Mouse (Mus musculus) urinary bladder, postnatal 36 days (tissue): ENCODE results near the gene Rhoh.

Experiments
- DNase-seq, 2 experiments: peaks; one replicate each; pipeline ENCODE4 v3.0.0; 2022; ENCODE audit warnings: low spot score in 2 of 2, mixed read lengths in 1 of 2

Rhoh gene

DNA sequence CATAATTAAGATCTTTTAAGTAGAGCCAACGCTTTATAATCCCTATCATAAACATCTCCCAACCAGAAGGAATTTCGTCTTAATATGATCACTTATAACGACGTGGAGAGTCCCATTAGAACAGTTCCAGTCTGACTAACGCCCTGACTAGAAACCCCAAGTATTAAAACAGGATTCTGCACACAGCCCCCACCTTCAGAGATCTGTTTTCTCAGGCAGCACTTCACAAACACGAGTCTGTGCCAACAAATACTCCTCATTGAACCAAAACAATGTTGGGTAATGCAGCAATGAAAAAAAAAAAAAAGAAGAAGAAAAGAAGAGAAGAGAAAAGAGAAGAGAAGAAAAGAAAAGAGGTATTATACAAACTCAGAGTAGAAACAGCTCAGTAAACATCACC is 1.6 kb upstream of the Rhoh start:
- no peak for DNase-seq

DNA sequence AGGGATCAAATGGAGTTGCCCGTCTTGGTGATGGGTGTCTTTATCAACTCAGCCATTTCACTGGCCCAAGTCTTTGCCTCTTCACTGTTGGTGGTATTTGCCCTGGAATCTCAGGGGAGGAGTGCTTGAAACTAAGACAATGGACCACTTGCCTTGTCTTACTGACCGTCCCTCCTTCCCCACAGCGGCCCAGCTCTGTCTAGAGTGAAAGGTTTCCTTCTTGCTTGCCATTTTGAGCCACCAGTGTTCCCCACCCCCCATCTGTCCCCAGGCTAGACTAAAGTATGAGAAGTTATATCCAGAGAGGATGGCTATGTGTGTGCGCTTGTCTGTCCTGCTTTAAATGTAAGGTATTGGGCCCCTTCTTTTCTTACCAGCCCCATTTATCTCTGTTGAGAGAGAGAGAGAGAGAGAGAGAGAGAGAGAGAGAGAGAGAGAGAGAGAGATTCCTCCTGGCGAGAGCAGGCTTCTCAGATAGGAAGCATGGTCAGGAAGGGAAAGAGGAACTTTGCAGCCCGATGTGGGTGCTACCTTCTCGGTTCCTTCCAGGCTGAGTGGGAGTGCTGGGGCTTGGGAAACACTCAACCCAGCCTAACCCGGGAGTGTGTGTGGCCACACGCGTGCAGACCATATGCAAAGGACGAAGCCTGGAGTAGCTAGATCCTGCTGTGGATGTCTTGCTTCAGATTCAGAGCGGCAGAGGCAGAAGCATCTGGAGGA is 572 bp upstream of the Rhoh start:
- no peak for DNase-seq

DNA sequence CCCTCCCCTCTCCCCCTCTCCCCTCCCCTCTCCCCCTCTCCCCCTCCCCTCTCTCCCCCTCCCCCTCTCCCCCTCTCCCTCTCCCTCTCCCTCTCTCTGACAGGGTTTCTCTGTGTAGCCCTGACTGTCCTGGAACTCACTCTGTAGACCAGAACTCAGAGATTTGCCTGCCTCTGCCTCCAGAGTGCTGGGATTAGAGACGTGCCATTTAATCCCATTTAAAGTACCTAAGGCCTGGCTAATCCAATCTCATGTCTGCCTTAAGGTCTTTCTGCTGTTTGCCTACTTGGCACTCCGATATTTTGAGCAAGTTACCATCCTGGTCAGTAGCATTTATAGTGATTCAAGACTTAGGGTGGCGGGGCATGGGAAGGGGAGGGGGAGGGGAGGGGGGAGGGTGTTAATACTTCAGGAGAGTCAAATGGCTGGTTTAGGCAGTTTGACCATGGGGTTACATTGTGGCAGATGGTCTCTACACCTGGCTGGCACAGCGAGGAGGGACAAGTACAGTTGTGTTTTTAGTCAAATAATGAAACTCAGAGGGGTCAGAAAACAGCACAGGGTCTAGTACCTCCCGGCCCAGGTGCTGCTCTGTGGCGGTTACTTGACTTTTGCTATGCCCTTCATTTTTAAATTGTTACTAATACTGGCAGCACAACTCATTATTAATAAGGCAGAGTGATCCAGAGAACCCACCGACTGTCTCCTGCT is 1.4 kb downstream of the Rhoh start:
- no peak for DNase-seq

DNA sequence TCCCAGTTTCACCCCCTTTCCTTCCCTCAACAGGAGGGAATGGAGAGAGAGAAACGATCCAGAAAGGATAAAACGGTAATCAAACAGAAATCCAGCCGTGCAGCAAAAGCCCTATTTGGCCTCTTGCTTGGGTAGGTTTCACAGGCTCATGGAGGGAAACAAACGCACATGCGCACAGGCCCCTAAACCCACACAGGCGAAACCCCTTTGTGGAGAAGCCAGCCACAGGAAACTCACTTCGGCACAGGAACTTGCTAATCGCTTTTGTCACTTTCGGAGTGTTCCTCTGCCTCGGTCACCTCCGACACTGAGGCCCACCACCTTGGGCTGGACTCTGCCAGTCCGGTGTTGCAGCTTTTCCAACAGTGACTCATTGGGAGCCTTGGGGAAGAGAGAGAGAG is 2.3 kb downstream of the Rhoh start:
- peak in 1 of 2 experiments; percentile 19 for DNase-seq

DNA sequence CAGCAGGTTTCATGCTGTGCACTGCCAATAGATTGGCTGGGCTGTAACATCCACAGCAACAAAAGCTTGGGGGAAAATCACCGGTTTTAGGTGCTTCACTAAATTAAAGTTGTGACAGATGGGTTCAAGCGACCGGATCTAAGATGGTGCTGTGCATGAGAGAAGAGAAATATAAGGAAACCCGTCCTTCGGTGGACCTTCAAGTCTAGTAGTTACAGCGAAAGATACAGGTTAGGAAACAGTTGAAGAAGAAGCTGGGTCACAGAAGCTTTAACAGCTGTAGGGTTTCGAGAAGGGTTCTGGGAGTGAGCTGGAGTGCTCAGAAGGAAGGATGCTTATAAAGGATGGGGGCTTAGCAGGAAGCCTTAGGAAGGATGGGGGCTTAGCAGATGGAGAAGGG is 3.5 kb downstream of the Rhoh start:
- no peak for DNase-seq

DNA sequence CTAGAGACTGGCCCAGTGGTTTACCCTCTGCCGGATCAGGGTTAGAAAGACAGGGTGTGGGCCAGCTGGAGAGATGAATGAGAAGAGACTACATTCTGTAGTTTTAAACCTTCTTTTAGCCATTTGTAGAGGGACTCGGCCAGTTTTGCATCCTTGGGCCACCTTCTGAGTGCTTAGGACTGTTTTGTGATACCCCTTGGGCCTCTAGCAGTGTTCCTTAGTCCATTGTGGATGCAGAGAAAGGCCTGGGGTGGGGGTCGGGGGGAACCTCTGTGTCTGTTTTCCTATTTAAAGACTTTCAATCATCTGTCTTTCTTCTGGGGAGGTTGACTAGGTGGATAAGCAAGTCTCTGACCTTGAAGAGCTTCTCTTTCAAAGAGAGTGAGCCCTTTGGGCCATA is 3.9 kb downstream of the Rhoh start:
- no peak for DNase-seq

DNA sequence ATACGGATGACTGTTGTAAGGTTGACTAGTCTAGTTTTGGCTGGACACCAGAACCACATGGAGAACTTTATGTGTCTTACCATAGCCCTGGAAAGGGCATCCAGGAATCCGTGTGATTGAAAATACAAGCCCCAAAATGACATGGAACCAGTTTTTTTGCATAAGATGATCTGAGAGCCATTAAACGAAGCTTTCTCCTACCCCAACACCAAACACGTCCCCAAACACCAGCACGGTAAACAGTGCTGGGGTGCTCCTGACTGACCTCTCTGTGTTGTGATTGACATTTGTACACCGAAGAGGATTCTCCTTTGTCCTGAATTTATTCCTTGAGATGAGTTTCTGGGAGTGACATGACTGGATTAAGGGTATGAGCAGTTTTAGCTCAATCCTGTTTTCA is 5.6 kb downstream of the Rhoh start:
- DNase-seq, result no peak

DNA sequence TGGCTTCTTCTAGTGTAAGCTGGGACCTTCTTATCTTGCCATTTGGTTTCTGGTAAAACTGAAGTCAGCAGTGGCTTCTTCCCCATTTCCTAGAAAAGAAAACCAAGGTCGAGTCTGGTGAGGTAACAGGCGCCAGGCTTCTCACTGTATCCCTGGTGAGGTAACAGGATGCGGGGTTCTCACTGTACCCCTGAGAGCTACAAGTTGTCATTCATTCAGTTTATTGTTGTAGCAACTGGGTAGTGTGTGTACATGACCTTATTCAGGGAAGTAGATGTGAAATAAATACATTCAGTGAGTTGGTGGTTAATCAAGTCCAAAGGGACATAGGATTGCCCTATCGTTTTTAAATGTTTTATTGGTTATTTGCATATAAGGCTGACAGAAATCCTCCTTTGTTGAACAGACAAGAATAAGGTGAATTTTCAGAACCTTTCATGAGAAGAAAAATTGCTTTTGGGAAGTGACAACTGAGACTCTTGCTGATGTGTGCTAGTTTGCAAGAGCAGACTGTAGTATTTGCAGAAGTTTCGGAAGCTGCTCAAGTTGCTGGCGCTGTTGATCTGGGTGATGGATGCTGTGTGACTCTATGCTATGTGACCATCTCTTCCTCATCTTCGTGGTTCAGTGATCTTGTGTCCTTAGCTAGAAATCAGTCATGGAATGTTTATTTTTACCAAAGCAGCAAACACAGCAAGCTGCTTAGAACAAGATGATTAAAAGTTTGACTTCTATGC is 6.5 kb downstream of the Rhoh start:
- no peak for DNase-seq

DNA sequence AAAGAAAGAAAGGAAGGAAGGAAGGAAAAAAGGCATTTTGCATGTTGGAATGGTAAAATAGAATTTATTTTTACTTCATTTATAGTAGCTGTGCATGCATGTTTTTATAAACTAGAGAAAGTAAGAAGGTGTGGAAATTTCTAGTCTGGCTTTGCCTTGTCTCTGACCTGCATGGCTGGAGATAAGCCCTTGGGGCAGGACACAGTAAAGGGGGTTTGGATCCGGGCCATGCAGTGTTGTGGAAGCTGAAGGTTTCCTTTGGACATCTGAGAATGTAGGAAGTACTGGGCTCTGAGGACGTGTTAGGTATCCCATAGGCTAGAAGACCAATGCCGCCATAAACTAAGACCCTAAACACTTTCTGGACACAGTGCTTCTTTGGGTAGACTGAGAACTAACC is 7.4 kb downstream of the Rhoh start:
- no peak for DNase-seq

DNA sequence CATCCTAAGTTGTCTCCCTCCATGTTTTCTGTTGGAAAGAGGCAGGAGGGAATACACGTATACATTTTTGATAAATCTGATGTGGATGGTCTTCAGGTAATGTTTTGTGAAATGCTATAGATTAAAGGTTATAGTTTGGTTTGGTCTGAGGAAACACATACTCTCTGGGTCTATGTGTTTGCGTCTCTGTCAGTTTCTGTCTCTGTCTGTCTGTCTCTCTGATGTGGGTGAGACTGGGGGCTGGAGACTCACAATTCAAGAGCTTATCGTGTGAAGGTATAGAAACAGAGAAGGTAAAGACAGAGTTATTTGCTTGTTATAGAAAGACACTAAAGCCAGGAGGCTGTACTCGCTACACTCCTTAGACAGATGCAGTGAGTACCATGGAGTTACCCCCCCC is 8.6 kb downstream of the Rhoh start:
- no peak for DNase-seq

DNA sequence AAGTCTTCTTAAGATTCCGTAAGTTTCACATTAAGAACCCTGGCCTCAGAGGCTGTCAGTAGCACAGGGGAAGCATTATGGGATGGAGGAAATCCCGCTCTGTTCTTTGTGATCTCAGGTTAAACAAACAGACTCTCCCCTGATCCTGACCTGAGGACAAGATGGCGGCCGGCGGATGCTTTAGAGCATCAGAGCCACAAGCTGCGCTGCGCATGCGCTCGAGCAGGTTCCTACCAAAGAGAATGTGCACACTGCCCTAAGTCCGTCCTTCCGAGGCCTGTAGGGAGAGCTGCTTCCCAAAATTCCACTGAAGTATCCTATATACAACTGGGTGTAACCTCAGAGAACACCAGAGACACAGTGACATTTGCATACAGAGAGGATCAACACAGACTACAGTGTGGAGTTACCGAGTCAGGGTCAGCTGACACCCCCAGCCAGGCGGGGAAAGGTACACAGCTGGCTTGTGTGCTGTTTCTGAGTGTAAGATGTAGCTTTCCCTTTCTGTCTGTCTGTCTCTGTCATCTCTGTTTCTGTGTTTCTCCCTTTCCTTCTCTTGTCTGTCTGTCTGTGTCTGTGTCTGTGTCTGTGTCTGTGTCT is 10.4 kb downstream of the Rhoh start:
- DNase-seq, result no peak

DNA sequence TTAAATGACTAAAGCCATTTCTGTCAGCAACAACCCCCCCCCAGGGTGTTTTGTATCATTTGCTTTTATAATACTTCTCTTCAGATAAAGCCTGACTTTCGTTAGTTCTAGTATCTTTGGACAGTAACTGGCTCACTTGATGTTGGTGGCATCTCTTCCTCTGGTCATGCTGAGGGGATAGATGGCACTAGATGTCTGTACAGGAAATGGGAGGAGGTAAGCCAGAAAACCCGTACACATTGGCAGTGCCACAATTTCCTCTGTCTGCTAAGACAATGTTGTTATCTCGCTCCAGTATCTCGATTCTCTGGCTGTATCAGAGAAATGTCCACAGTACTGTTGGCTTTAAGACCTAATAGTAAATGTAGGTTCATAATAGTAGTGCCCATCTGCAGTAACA is 12.2 kb downstream of the Rhoh start:
- no peak for DNase-seq

DNA sequence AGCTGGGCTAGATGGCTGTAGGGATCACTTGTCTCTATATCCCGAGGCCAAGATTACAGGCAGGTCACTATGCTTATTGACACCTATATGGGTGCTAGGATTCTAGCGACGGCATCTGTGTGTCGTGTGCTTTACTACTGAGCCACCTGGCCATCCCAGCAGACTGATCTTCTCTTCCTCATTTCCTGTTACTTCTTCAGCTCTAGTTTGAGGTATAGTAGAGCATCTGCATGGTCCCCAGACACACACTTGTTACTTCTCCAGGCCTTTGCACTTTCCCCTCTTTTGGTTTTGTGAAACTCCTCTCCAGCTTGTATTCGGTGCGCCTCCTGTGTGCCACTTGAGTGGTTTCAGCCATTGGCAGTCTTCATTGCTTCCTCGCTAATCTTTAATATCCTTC is 14.3 kb downstream of the Rhoh start:
- DNase-seq, result no peak

DNA sequence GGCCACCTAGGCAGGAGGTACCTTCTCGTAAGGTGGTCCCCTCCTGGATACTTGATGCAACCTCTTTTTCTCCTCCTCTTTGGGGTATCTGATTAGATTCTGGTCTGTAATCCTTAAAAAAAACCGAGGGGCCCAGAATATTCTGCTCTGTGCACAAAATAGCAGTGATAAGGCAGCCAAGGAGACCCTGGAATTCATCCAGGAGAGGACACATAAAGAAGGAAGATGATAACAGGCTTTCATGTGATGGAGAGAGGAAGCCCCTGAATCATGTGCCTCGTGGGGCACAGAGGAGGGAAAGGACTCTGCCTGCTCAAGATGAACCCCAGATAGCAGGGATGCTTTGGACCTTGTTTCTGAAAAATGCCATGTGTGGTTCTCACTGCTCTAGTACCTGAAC is 17.4 kb downstream of the Rhoh start:
- no peak for DNase-seq

DNA sequence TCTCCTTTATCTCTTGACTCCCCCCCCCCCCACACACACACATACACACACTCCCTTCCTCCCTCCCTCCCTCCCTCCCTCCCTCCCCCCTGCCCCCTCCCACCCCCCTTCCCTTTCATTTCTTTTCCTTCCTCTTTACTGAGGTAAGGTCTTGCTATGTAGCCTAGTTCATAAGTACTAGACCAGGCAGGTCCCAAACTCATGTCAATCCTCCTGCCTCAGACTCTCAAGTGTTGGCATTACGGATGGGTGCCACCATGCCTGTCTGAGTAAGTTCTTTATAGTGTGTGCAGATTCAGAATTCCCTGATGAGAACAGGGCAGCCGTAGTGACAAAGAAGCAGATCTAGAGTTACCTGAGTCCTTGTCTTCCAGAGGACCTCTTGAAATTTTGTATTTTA is 20.2 kb downstream of the Rhoh start:
- no peak for DNase-seq

DNA sequence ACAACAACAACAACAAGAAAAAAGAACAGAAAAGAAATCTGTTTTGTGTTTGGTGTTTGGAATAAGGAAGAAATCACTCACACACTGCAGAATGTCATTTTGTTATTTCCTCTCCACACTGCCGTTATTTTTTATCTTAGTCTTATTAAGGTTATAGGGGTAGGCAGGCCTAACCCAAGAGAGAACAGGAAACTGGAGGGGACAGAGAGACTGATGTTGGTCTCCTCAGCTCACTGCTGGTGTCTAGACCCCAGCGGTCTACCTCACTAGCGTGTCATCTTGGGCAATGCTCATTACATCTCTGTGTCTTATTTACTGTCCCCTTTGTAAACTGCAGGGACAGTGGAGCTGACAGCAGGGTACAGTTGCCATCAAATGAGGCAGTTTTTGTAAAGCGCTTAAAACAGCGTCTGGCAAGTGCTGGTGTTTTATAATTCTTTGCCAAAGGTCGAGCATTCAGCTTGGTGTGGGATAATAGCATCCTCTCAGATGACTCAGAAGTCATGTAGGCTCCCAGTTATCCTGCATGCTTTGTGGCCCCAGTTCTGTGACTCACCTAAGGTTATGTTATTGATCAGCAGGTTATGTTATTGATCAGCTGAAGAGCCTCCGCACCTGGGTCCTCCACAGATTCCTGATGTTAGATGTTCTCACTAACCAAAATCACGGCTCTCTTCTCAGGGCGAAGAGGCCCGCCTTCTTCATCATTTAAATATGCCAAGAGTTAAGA is 21.6 kb downstream of the Rhoh start:
- DNase-seq, result no peak

DNA sequence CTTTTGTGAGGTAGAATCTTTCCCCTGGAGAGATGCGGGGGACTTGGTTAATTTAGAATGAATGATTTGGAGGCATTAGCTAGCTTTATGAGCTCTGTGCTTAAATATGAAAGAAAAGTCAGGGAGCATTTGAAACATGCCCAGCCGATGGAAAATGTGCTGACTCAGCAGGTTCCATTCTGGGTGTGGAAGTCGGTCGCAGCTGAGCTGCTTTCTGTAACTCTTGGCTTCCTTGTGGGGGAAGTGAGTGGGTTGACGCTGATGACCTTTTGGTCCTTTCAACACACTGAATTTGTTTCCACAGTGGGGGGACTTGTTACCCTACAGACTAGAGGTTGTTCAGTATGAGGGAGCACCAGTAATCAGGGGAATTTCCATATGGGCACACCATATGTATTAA is 22.3 kb downstream of the Rhoh start:
- no peak for DNase-seq

DNA sequence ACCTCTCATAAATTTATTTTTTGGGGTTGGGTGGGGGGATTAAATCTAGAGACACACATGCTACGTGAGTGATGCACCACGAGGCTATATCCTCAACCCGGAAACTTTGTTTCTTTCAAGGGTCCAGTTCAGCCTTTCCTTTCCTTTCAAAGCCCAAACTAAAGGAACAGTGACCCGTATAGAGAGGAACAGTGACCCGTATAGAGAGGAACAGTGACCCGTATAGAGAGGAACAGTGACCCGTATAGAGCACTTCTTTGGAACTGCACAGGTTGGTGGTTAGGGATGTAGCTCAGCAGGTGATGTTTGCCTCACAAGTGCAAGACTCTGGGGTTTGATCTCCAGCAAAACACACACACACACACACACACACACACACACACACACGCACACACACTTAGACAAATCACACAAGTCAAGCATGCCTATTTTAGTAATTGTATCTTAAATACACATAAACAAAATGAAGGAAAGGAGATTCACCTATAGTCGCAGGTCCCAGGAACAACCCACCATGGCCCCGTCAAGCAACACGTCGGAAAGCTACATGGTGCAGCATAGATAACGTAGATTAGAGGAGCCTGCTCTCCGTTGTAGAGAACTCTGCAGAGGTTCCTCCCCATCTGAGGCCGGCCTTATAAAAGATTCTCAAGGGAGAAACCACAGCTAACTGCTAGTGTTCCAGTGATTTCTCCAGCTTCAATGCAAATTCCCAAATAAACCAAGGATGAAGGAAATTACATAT is 24.9 kb downstream of the Rhoh start:
- DNase-seq, result no peak

DNA sequence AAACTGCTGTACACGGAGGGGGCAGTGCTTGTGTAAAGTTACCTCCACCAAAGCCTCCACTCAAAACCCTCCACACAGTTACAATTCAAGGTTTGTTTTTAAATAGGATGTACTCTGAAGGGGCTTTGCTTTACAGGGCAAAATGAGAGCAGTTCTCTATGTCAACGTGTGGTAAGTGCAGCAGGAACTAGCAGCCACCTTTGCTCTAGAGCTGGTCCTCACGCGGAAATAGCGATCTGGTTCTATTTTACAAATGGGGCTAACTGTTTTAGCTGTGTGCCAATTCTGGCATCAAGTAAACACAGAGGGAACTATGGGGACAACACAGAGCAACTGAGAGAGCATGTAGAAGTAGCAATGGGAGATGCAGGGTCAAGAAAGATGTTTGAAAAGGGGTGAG is 27.1 kb downstream of the Rhoh start:
- no peak for DNase-seq

DNA sequence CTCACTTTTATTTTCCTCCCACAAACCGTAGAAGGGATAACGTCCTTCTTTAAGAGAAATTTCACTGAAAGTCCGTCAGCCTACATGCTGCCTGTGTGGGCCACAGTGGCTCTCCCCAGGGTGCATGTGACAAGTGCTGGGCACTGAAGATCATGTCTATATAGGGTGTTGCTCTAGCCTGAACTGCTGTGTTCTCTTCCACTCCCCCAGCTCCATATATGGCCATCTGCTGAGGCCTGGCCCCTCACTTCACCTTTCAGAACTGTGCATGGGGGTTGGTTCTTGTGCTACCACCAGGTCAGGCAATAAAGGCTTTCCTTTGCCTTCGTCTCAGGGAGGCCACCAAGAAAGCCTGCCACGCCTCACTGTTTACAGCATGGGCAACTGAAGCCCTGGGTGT is 28.0 kb downstream of the Rhoh start:
- no peak for DNase-seq

DNA sequence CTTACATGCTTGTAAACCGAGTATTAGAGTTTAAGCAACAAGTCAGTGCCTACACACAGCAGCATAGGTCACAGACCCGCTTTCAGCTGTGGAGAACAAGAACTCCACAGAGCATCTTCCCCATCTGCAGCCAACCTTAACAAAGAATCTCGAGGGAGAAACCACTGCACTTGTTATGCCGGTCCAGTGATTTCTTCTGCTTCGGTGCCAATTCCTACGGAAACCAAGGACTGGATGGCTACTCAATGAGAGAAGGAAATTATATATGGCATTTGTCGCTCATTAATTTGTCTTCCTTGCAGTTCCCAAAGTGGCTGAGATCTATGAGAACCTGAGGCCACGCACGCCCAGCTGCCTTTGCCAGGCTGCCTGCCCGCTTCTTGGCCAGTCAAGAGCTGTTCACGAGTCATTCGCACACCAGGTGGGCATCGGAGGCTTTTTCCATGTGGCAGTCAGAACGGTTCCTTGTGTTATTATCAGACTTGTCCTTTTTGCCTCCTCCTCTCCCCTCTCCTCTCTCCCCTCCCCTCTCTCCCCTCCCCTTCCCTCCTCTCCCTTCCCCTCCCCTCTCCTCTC is 30.3 kb downstream of the Rhoh start:
- DNase-seq, result no peak
